Mouse (Mus musculus): ENCODE measurements around the gene 4933406M09Rik. TPM values are rescaled to one million over a fixed set of nuclear protein-coding genes. Genes with fewer than 3 reads are reported as not detected.
A peak's percentile ranks its signal among the peaks of the same experiment; 100 is the strongest.

Gene 4933406M09Rik
- polyA plus RNA-seq, 1 experiment from 2014 or later: not detected

DNA sequence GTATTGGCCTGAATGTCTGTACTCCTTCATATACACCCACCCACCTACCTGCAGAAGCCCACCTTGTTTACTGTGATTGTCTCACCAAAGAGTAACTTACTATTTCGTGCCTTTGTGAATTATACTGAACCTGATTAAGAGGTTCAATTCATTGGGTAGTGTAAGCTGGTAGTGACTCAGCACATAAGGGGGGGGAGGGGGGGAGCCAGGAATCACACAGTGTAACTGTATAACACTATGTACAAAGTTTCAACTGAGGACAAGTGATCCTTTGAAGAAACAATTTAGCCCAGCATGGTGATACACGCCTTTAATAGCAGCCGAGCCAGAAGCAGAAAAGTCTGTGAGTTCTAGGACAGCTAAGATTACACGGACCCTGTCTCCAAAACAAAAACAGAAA lies 47.7 kb downstream of the 4933406M09Rik start:
- peaks cover 53% of the 10 kb centered on the region for H3K36me3 ChIP-seq (ENCODE audit: insufficient read depth)

DNA sequence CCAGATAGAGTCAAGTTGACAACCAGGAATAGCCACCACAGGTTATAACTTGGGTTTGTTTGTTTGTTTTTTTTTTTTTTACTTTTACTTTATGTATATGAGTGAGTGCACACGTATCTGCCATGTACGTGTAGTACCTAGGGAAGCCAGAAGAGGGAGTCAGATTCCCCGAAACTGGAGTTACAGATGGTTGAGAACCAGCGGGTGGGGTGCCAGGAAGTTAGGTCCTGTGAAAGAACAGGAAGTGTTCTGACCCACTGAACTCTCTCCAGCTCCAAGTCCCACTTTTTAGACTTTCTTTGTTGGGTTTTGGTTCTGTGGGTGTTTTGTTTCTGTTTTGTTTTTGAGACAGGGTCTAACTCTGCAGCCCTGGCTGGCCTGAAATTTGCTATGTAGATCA lies 49.7 kb downstream of the 4933406M09Rik start:
- H3K9ac ChIP-seq: no peak overlapping the region
- no peak overlapping the region for H3K27ac ChIP-seq (ENCODE audit: low read depth)
- H3K4me3 ChIP-seq (ENCODE audit: low read depth, low read length): no peak overlapping the region
- H3K4me1 ChIP-seq (ENCODE audit: insufficient read depth): no peaks in the 10 kb centered on the region
- H3K9me3 ChIP-seq (ENCODE audit: low read depth, low read length): no peaks in the 10 kb centered on the region
- H3K4me2 ChIP-seq: no peak overlapping the region
- DNase-seq (peak; percentile 68), ATAC-seq (ENCODE audit: insufficient read depth) (no peak)
- H3K36me3 ChIP-seq (ENCODE audit: insufficient read depth): peaks cover 34% of the 10 kb centered on the region
- WGBS: 32% methylated on average over 4 of the region's 4 CpGs
- no peaks in the 10 kb centered on the region for H3K27me3 ChIP-seq (ENCODE audit: insufficient read depth, low read length)
- peak; percentile 43 for TF ChIP-seq CTCF (IDR thresholded peaks at IDR 0.05; ENCODE audit: low read depth)

More for the DNA sequence above, 47.7 kb downstream of the 4933406M09Rik start:
- ATAC-seq (ENCODE audit: insufficient read depth): no peak
- Histone ChIP-seq H3K27ac (ENCODE audit: low read depth) (no peak overlapping the region), H3K9ac (no peak overlapping the region), H3K9me3 (ENCODE audit: low read depth, low read length) (no peaks in the 10 kb centered on the region), H3K4me2 (no peak overlapping the region), H3K27me3 (ENCODE audit: insufficient read depth, low read length) (no peaks in the 10 kb centered on the region), H3K4me3 (ENCODE audit: low read depth, low read length) (no peak overlapping the region), H3K4me1 (ENCODE audit: insufficient read depth) (no peaks in the 10 kb centered on the region)
- 86% methylated on average over 4 of the region's 4 CpGs for whole genome bisulfite sequencing
- no peak for DNase-seq
- no peak for TF ChIP-seq CTCF (IDR thresholded peaks at IDR 0.05; ENCODE audit: low read depth)

DNA sequence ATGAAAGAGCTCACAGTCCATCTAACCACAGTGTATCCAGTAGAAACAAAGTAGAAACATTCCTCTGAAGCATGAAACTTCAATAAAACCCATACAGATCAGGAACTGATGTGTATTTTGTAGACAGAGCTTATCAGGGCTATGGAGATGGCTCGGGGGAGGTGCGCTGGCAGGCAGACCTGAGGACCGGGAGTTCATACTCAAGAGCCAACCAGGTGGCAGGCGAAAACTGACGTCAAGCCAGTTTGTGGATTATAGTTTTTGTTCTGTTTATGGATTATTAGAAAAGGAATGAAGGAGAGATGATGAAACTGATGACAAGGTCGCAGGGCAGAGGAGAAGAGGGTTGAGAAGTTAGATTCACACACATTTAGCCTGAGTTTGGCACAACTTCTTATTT lies 54.7 kb downstream of the 4933406M09Rik start:
- Histone ChIP-seq H3K27me3 (ENCODE audit: insufficient read depth, low read length) (no peaks in the 10 kb centered on the region), H3K9ac (no peak overlapping the region), H3K4me2 (no peak overlapping the region), H3K4me1 (ENCODE audit: insufficient read depth) (no peaks in the 10 kb centered on the region), H3K27ac (ENCODE audit: low read depth) (no peak overlapping the region), H3K9me3 (ENCODE audit: low read depth, low read length) (no peaks in the 10 kb centered on the region), H3K4me3 (ENCODE audit: low read depth, low read length) (no peak overlapping the region), H3K36me3 (ENCODE audit: insufficient read depth) (no peaks in the 10 kb centered on the region)
- no peak for TF ChIP-seq CTCF (IDR thresholded peaks at IDR 0.05; ENCODE audit: low read depth)
- no peak for ATAC-seq (ENCODE audit: insufficient read depth)
- 81% methylated on average over 6 of the region's 6 CpGs for WGBS
- DNase-seq: no peak

Other genes starting within 250 kb of the 4933406M09Rik start
- gene Chil1, start 203.8 kb upstream of the 4933406M09Rik start, polyA plus RNA-seq (2014; fragmentation: Nextera tagmentation; extraction: Ambion mirVana): 0.54 TPM in 1 of 2 replicates, not detected in the other
- gene Mybph, start 192.5 kb upstream of the 4933406M09Rik start, polyA plus RNA-seq (2014; fragmentation: Nextera tagmentation; extraction: Ambion mirVana): not detected in 2 replicates
- 0.30 and 0.92 TPM in 2 replicates for gene Adora1, start 150.5 kb upstream of the 4933406M09Rik start, polyA plus RNA-seq (2014; fragmentation: Nextera tagmentation; extraction: Ambion mirVana)
- not detected in 2 replicates for gene Myog, start 96.0 kb upstream of the 4933406M09Rik start, polyA plus RNA-seq (2014; fragmentation: Nextera tagmentation; extraction: Ambion mirVana)
- gene Ppfia4, start 53.0 kb upstream of the 4933406M09Rik start, polyA plus RNA-seq (2014; fragmentation: Nextera tagmentation; extraction: Ambion mirVana): 2.4 and 2.6 TPM in 2 replicates
- 106 TPM in 2 replicates for gene Tmem183a, start 24.0 kb upstream of the 4933406M09Rik start, polyA plus RNA-seq (2014; fragmentation: Nextera tagmentation; extraction: Ambion mirVana)
- gene Cyb5r1, start 19.6 kb downstream of the 4933406M09Rik start, polyA plus RNA-seq (2014; fragmentation: Nextera tagmentation; extraction: Ambion mirVana): 33.9 and 37.8 TPM in 2 replicates
- gene Adipor1, start 29.4 kb downstream of the 4933406M09Rik start, polyA plus RNA-seq (2014; fragmentation: Nextera tagmentation; extraction: Ambion mirVana): 83.9 and 86.8 TPM in 2 replicates
- 26.6 and 29.9 TPM in 2 replicates for gene Klhl12, start 69.6 kb downstream of the 4933406M09Rik start, polyA plus RNA-seq (2014; fragmentation: Nextera tagmentation; extraction: Ambion mirVana)
- gene Rabif, start 108.7 kb downstream of the 4933406M09Rik start, polyA plus RNA-seq (2014; fragmentation: Nextera tagmentation; extraction: Ambion mirVana): 38.4 and 39.6 TPM in 2 replicates
- gene Mgat4e, start 163.7 kb downstream of the 4933406M09Rik start, polyA plus RNA-seq (2014; fragmentation: Nextera tagmentation; extraction: Ambion mirVana): 0.27 TPM in 1 of 2 replicates, not detected in the other
- 54.7 and 59.0 TPM in 2 replicates for gene Kdm5b, start 174.2 kb downstream of the 4933406M09Rik start, polyA plus RNA-seq (2014; fragmentation: Nextera tagmentation; extraction: Ambion mirVana)